Mouse (Mus musculus) mature B cell (primary cell): ENCODE results near the gene Retreg3.

Source experiments
- in situ Hi-C: fragments of 300-500 bp; cut with MboI; formaldehyde crosslinking; loops from 2 replicates; pipeline ENCODE4 v1.14.3; 2019

Retreg3 gene

DNA sequence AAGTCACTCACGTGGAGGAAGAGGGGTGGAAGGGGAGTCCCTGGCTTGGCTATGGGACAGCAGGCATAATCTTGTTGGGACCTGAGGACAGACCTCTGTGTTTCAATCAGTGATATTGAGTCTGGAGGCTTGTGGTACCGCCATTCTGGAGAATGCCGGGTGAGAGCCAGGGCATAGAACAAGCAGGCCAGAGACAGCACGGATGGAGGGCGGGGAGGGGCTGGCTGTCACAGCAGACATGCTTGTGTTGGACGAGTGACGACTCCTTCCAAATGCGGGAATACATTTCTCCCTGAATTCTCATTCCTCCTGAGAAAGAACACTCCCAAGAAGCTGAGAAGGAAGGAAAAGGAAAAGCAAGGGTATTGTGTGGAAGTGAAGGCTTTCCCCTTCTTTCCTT lies 68.1 kb downstream of the Retreg3 start:
- in situ Hi-C loops, result no loop called here

DNA sequence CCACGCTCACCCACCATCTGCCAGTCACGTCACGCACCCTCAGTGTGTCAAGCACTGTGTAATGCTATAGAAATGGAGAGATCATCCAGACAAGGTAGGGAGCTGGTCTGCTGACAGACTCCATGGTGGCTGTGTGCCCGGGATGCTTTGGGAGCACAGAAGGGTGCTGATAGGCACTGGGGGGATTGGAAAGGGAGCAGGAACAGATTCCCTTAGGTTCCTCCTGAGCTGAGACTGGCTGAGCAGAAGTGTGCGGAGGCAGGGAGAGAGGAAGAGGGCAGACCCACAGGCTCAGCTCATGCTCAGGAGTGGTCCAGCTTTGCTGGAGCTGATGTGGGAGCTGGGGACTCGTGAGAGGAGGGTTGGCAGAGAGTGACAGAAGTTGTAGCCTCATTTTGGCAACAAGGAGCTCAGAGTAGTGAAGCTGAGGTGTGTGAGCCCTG lies 68.6 kb downstream of the Retreg3 start:
- in situ Hi-C loops, result no loop called here

DNA sequence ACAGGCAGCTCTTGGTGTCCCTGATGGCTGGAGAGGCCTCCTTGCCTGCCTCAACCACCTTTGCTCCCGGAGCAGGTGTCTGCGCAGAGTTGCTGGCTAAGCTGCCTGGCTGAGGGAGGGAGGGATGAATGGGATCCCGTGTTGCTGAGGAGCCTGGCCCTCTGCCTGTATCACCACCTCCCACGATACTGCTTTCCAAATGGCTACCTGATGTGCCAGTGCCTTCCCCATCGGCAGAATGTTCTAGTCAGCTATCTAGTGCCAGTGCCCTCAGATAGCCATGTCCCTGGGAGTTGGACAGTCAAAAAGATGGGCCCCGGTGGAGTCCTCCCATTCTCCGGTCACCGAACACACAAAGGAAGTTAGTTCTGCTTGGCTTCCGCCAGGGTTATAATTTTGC lies 69.3 kb downstream of the Retreg3 start:
- in situ Hi-C loops, result no loop called here

DNA sequence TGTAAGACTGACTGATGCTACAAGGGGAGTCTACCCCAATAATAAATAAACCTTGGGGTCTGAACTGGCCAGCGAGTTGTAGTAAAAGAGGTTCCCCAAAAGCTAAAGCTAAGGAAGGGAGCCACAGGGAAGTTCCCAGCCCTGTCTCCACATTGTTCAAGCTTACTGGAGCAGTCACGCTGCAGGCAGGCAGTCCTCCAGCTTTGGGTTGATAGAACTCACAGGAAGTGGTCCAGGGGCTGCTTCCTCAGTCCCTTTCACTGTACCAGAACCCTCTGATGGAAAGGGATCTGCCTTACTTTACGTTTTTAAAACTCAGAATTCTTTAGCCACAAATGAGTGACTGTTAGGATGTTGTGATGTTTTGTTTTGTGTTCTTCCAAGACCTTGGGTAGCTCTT lies 72.2 kb downstream of the Retreg3 start:
- in situ Hi-C loops, result no loop called here

DNA sequence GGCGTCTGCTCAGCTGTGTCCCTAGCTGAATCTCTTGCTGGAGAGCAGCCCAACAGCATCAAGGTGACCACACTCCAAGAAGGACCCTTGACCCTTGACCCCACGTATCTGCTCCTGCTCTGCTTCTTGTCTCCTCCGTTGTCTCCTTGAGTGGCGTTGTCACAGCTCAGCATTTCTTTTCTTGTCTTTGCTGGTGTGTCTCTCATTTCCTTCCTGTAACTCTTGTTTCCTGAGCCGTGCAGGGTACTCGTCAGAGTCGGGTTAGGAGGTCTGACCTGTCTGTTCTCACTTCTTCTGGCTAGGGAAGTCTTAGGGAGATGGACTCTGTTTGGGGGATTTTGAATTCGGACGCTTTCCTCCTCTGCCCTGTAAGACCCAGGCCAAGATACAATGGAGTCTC lies 73.3 kb downstream of the Retreg3 start:
- in situ Hi-C loops, result no loop called here
